Mouse (Mus musculus) MEL (cell line): Measurements from ENCODE around the gene Col18a1.

ENCODE experiments used
- CTCF ChIP-seq, 3 experiments: IDR thresholded peaks in 2 of 3; conservative IDR thresholded peaks in 1 of 3; 2 replicates each; pipeline ENCODE4 v1.5.1; 2011 to 2012; ENCODE audit warnings: low read length in 3 of 3, low read depth in 2 of 3, mild to moderate bottlenecking in 2 of 3, improper control_type of control experiment in 1 of 3, inconsistent platforms in 1 of 3, mixed read lengths in 1 of 3, moderate library complexity in 1 of 3; ENCODE audit not compliant: control insufficient read depth in 1 of 3, insufficient read depth in 1 of 3, poor library complexity in 1 of 3, severe bottlenecking in 1 of 3
- POLR2A ChIP-seq, 2 experiments: IDR thresholded peaks; 2 replicates each; pipeline ENCODE4 v1.6.1; 2011 to 2012; ENCODE audit warnings: low read length in 2 of 2, mild to moderate bottlenecking in 2 of 2, control low read depth in 1 of 2, improper control_type of control experiment in 1 of 2, low read depth in 1 of 2, moderate library complexity in 1 of 2; ENCODE audit not compliant: control insufficient read depth in 1 of 2, insufficient read depth in 1 of 2, poor library complexity in 1 of 2
- POLR2AphosphoS5 ChIP-seq: IDR thresholded peaks from 2 replicates; pipeline ENCODE4 v1.6.1; 2012; ENCODE audit warnings: low read depth, borderline replicate concordance, mild to moderate bottlenecking, inconsistent platforms, low read length, moderate library complexity, mixed read lengths
- RCOR1 ChIP-seq: IDR thresholded peaks from 2 replicates; pipeline ENCODE4 v1.6.1; 2012; ENCODE audit warnings: low read depth, mild to moderate bottlenecking, inconsistent platforms, low read length, improper control_type of control experiment
- TCF12 ChIP-seq: IDR thresholded peaks from 2 replicates; pipeline ENCODE4 v1.6.1; 2014; ENCODE audit warnings: low read depth, mild to moderate bottlenecking, inconsistent platforms, low read length, improper control_type of control experiment, moderate library complexity
- ZMIZ1 ChIP-seq: IDR thresholded peaks from 2 replicates; pipeline ENCODE4 v1.6.1; 2012; ENCODE audit warnings: low read depth, mild to moderate bottlenecking, inconsistent platforms, low read length, improper control_type of control experiment, moderate library complexity

GRCm38 (mm10) chr10:77113489-77114240 is 52.7 kb downstream of the Col18a1 start:
- TF ChIP-seq CTCF (IDR thresholded peaks at IDR 0.05 in 2 of 3, conservative IDR thresholded peaks at IDR 0.05 in 1 of 3; ENCODE audit: control insufficient read depth in 1 of 3, insufficient read depth in 1 of 3, low read depth in 2 of 3, low read length in 3 of 3, poor library complexity in 1 of 3, severe bottlenecking in 1 of 3): no peak
- no peak for TF ChIP-seq RCOR1
- no peak for TF ChIP-seq ZMIZ1
- TF ChIP-seq POLR2A (IDR thresholded peaks at IDR 0.05; ENCODE audit: control insufficient read depth in 1 of 2, insufficient read depth in 1 of 2, low read depth in 1 of 2, low read length in 2 of 2, poor library complexity in 1 of 2): no peak
- TF ChIP-seq POLR2AphosphoS5: no peak
- no peak for TF ChIP-seq TCF12
